ENCODE assay signal across 19 mouse cellular contexts in genomic region chr3:126538516-126538915, GRCm38 (mm10). TPM values are rescaled to one million over a fixed set of nuclear protein-coding genes. Genes with fewer than 3 reads are reported as not detected.
DNase-seq lines count a peak whose midpoint lies in the region.
"Had no signal": no experiment of that assay in that cellular context is flagged by ENCODE, and none has a peak within 500 bp of the region (broad histone marks: within the 10 kb centered on the region; RNA-seq: fewer than 3 reads in every experiment).

No protein-coding gene starts in this region.

- peak; percentile 21 to 39 for DNase-seq in frontal cortex, adult 2 months (ENCODE audit: extremely low spot score in 1 of 2, low spot score in 1 of 2)
- no peak for DNase-seq in frontal cortex, postnatal 25 days (ENCODE audit: low spot score in 2 of 2)
- peak; percentile 31 for DNase-seq in right cerebral cortex, adult 18-20 months
- no peak for DNase-seq in right cerebral cortex, postnatal 10 days (ENCODE audit: low spot score in 2 of 2)
- peak; percentile 14 for DNase-seq in right cerebral cortex, postnatal 25 days
- DNase-seq in right cerebral cortex, postnatal 14 days = no peak
- DNase-seq in telencephalon, adult 2 months (ENCODE audit: low read depth, low spot score) = peak; percentile 58
- no peak for DNase-seq in adrenal gland, postnatal 14 days
- DNase-seq: adrenal gland, adult 2 months; adrenal gland, postnatal 10 days; adrenal gland, postnatal 36 days; cerebellum, adult 11 months; cerebellum, adult 18-20 months; cerebellum, adult 8-10 months; cerebellum, adult 9-11 months; cerebellum, postnatal 14 days; cerebellum, postnatal 36 days; embryo, embryonic 11 days had no signal

RNA-seq across cellular contexts. Expression of gene Camk2d, which starts 57.6 kb away (rescaled TPM):
- 91.7 and 142 TPM in 2 replicates for polyA plus RNA-seq in frontal cortex, adult 2 months (2012; rRNA removed)
- 78.9 and 95.8 TPM in 2 replicates for total RNA-seq in adrenal gland, postnatal 14 days (2021)
- polyA plus RNA-seq: erythroblast, embryonic 14.5 days had no signal

Comparison
In these comparisons a context has a peak if more than half of its experiments do, and no peak if none do; other contexts are left out.
1. DNase-seq: peak in frontal cortex, adult 2 months (2 of 2), right cerebral cortex, adult 18-20 months (single experiment), right cerebral cortex, postnatal 25 days (single experiment) and telencephalon, adult 2 months (single experiment); none in frontal cortex, postnatal 25 days (0 of 2), right cerebral cortex, postnatal 10 days (0 of 2), right cerebral cortex, postnatal 14 days (single experiment) and adrenal gland, postnatal 14 days (single experiment).